Mouse (Mus musculus) kidney, adult 2 months (tissue): ENCODE data around the gene Snx21.

Experiments
- CTCF ChIP-seq: fragments of 200-500 bp; conservative IDR thresholded peaks from 2 replicates; pipeline ENCODE4 v1.5.1; 2011; ENCODE audit warnings: low read depth, mild to moderate bottlenecking, control low read depth, low read length, moderate library complexity, mixed read lengths; ENCODE audit not compliant: insufficient read depth, insufficient read length
- POLR2A ChIP-seq: fragments of 200-500 bp; IDR thresholded peaks from one replicate; pipeline ENCODE4 v1.6.1; 2011; ENCODE audit warnings: low read depth, low read length, control low read depth

GRCm38 (mm10) chr2:164776801-164777200 is 8.8 kb upstream of the Snx21 start:
- no peak for TF ChIP-seq POLR2A
- TF ChIP-seq CTCF = no peak
